Mouse (Mus musculus) small intestine, adult 2 months (tissue): ENCODE data around the gene Irf2bp1.
A peak's percentile ranks its signal among the peaks of the same experiment; 100 is the strongest.

Source experiments
- CTCF ChIP-seq: fragments of 200-500 bp; IDR thresholded peaks from 2 replicates; pipeline ENCODE4 v1.5.1; 2012; ENCODE audit warnings: low read depth, mild to moderate bottlenecking, control low read depth, inconsistent platforms, low read length, moderate library complexity, mixed read lengths; ENCODE audit not compliant: insufficient replicate concordance, insufficient read length; ENCODE audit errors: extremely low read depth
- POLR2A ChIP-seq: fragments of 200-500 bp; IDR thresholded peaks from 2 replicates; pipeline ENCODE4 v1.6.1; 2012; ENCODE audit warnings: low read depth, mild to moderate bottlenecking, control low read depth, inconsistent platforms, low read length, moderate library complexity

DNA sequence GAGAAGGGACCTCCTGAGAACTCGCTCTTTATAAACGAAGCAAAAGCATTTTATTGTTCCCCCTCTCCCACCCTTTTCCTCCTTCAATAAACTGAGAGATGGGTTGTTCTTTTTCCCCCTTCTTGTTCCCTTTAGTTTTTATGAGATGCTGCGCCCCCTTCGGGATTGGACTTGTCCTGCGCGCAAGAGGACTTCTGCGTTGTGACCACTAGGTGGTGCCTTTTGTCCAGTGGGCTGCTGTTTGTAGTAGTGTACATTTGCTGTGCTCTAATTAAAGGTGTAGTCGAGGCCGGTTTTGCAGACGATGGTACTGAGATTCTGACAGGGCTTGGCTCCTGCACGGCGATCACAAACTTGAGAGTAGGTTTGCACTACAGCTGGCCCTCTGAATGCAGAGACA is 2.6 kb downstream of the Irf2bp1 start:
- TF ChIP-seq POLR2A (no peak), CTCF (peak; percentile 99; the same call in 1 of the 2 replicates)
